Mouse (Mus musculus): ENCODE data around the gene Trp53.
A peak's percentile ranks its signal among the peaks of the same experiment; 100 is the strongest.

Gene Trp53

GRCm38 (mm10) chr11:69560896-69561854 lies 19.0 kb upstream of the Trp53 start:
- no peak for DNase-seq (ENCODE audit: low read depth, low spot score)

GRCm38 (mm10) chr11:69563373-69563772 lies 16.8 kb upstream of the Trp53 start:
- no peak for DNase-seq (ENCODE audit: low read depth, low spot score)

- no peak for DNase-seq (ENCODE audit: low read depth, low spot score)
Measured at GRCm38 (mm10) chr11:69564391-69564790, 15.8 kb upstream of the Trp53 start.

- no peak for DNase-seq (ENCODE audit: low read depth, low spot score)
Measured at GRCm38 (mm10) chr11:69565131-69565530, 15.0 kb upstream of the Trp53 start.

- DNase-seq (ENCODE audit: low read depth, low spot score) = no peak
Measured at GRCm38 (mm10) chr11:69575220-69575619, 4.9 kb upstream of the Trp53 start.

- DNase-seq (ENCODE audit: low read depth, low spot score) = no peak
Measured at GRCm38 (mm10) chr11:69576307-69576706, 3.9 kb upstream of the Trp53 start.

GRCm38 (mm10) chr11:69578301-69578700 lies 1.9 kb upstream of the Trp53 start:
- DNase-seq (ENCODE audit: low read depth, low spot score) = no peak

- peak; percentile 99 for DNase-seq (ENCODE audit: low read depth, low spot score)
Measured at GRCm38 (mm10) chr11:69579128-69580017, 786 bp upstream of the Trp53 start.

- DNase-seq (ENCODE audit: low read depth, low spot score) = no peak
Measured at GRCm38 (mm10) chr11:69580572-69581146, 500 bp downstream of the Trp53 start.

- peak; percentile 98 for DNase-seq (ENCODE audit: low read depth, low spot score)
Measured at GRCm38 (mm10) chr11:69581147-69581688, 1.1 kb downstream of the Trp53 start.

- DNase-seq (ENCODE audit: low read depth, low spot score) = peak; percentile 72
Measured at GRCm38 (mm10) chr11:69581814-69582213, 1.7 kb downstream of the Trp53 start.

- DNase-seq (ENCODE audit: low read depth, low spot score) = no peak
Measured at GRCm38 (mm10) chr11:69582230-69582805, 2.2 kb downstream of the Trp53 start.

GRCm38 (mm10) chr11:69584008-69584407 lies 3.8 kb downstream of the Trp53 start:
- DNase-seq (ENCODE audit: low read depth, low spot score) = no peak

- no peak for DNase-seq (ENCODE audit: low read depth, low spot score)
Measured at GRCm38 (mm10) chr11:69584937-69585336, 4.8 kb downstream of the Trp53 start.

GRCm38 (mm10) chr11:69585718-69586325 lies 5.7 kb downstream of the Trp53 start:
- DNase-seq (ENCODE audit: low read depth, low spot score) = no peak

GRCm38 (mm10) chr11:69589207-69589834 lies 9.2 kb downstream of the Trp53 start:
- DNase-seq (ENCODE audit: low read depth, low spot score) = no peak

- no peak for DNase-seq (ENCODE audit: low read depth, low spot score)
Measured at GRCm38 (mm10) chr11:69590622-69591021, 10.5 kb downstream of the Trp53 start.

GRCm38 (mm10) chr11:69591424-69591823 lies 11.3 kb downstream of the Trp53 start:
- DNase-seq (ENCODE audit: low read depth, low spot score) = no peak

GRCm38 (mm10) chr11:69591899-69592637 lies 11.9 kb downstream of the Trp53 start:
- DNase-seq (ENCODE audit: low read depth, low spot score) = no peak

- DNase-seq (ENCODE audit: low read depth, low spot score) = no peak
Measured at GRCm38 (mm10) chr11:69592799-69593198, 12.6 kb downstream of the Trp53 start.
